Mouse (Mus musculus) liver, adult 2 months (tissue): ENCODE measurements around the gene Gm26602.

ENCODE experiments used
- CTCF ChIP-seq: fragments of 200-500 bp; IDR thresholded peaks from 2 replicates; pipeline ENCODE4 v1.5.1; 2011; ENCODE audit warnings: low read depth, low read length, control low read depth
- POLR2A ChIP-seq: fragments of 200-500 bp; IDR thresholded peaks from 2 replicates; pipeline ENCODE4 v1.6.1; 2011; ENCODE audit warnings: low read length, control low read depth; ENCODE audit not compliant: insufficient read depth; ENCODE audit errors: extremely low read depth

GRCm38 (mm10) chr10:79920056-79920890, 9.6 kb downstream of the Gm26602 start:
- TF ChIP-seq CTCF = no peak
- TF ChIP-seq POLR2A = no peak
